Mouse (Mus musculus): ENCODE data around the gene Cenpm.

DNA sequence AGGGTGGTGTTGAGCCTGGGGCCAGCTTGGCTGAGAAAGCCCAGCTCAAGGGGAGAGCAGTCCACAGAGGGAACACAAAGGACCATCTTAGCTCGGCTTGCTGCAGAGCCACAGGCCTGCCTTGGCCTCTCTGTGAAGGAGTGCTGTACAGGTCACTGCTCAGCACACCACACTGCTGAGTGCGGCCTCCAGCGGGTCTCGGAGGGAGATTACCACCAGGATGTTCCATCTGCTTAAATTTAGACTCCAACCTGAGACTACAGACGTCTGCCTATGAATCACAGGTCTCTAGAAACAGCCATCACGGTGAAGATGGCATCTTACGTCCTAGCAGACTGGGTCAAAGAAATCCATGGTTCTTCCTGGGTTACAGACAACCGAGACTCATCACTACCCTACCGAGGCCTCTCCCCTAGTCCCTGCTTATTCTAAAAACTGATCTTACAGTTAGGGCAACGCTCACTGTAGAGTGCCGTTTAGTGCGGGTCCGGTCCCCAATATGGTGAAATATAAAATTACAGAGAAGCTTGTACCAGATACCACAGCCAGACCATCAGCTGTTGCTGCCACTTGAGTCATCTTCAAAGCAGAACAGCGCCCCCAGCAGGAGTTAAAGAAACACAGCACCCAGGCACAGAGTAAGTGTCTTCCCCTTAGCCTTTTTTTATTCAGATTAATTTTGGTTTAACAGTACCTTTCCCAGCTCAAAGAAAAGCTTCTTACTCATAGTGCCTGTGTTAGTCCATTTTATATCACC, 23.3 kb downstream of the Cenpm start:
- peak; percentile 8 for TF ChIP-seq CTCF (IDR thresholded peaks at IDR 0.05; ENCODE audit: control insufficient read depth, insufficient read depth, insufficient read length)
- no peak for TF ChIP-seq MAX (IDR thresholded peaks at IDR 0.05)
- TF ChIP-seq FOSL1 (IDR thresholded peaks at IDR 0.05; ENCODE audit: insufficient read depth, low read length, poor library complexity, severe bottlenecking) = no peak
- no peak for TF ChIP-seq USF1 (IDR thresholded peaks at IDR 0.05; ENCODE audit: low read depth)
